Mouse (Mus musculus) kidney, adult 11 months (tissue): Measurements from ENCODE around the gene 1700031F05Rik.
"Not testable (repeated sequence)": the region's sequence is repeated elsewhere in the genome, so short reads cannot be mapped to it uniquely, and the experiment has no call there.

Source experiments
- DNase-seq: peaks from one replicate; pipeline ENCODE4 v3.0.0; 2022

1700031F05Rik gene

DNA sequence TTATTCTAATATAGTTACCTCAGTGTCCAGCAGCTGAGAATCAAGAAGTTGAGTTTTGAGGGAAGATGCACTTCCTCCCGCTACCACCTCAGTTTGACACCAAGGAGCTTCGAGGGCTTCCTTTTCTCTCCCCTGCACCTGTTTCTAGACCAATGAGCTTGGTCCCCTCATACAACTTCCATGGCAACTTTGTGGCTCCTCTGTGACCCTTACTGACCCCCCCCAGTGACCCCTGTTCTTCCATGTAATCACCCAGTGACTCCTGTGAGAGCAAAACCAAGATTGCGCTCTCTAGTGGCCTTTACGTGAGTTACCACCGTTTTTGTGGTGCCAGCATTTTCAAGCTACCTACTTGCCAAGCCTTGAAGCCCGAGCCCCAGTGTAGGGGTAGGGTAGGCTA, at the start of gene 1700031F05Rik:
TSS of gene 1700031F05Rik (minus strand) at position 101 of the 400 bp plus-strand sequence.
- DNase-seq = no peak

DNA sequence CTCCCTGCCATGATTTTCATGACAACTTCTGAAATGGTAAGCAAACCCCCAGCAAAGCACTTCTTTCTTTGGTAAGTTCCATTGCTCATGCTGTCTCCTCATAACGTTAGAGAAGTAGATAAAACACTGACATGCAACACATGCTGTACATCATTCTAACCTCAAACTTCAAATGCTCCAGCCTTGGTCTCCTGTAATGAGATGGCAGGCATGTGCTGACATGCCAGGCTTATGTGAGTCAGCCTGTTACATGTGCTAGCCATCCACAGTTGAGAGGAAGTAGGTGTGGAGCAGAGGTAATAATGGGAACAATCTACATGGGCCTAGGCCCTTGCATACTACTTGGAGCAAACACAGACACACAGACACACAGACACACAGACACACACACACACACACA, 47.1 kb upstream of the 1700031F05Rik start:
- DNase-seq = not testable (repeated sequence)

DNA sequence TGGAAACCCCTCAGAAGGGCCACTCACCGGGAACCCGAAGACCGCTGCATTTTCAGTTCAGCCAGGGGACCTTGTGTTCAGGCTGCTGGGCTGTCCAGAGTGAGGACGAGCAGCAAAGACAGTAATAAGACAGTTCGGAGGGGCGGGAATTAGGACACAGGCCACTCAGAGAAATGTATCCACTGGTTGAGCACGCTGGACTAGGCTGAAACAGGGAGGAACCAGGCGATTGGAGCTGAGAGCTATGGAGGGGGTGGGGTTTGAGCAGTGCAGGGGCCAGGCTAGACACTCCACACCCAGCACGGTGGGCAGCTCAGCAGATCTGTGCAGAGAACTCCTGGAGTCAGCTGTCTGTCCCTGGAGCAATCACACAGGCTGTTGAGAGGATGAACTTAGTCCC, 40.8 kb upstream of the 1700031F05Rik start, which contains the start of the genes Dmrtc1a and 1700011M02Rik:
TSS of gene Dmrtc1a (minus strand) at position 101 of the 400 bp plus-strand sequence.
TSS of gene 1700011M02Rik (plus strand) at position 319 of the 400 bp plus-strand sequence.
- not testable (repeated sequence) for DNase-seq

- not testable (repeated sequence) for DNase-seq
Observed at GRCm38 (mm10) chrX:102854516-102854915, 13.3 kb downstream of the 1700031F05Rik start, which contains the start of gene Dmrtc1c2. Gene Dmrtc1c2, minus strand, starts transcription at chrX:102854616.

- DNase-seq = no peak
Observed at GRCm38 (mm10) chrX:102812311-102812710, 55.5 kb downstream of the 1700031F05Rik start.
